Mouse (Mus musculus) urinary bladder, postnatal 36 days (tissue): ENCODE measurements around the gene Lonrf3.

Experiments
- DNase-seq, 2 experiments: peaks; one replicate each; pipeline ENCODE4 v3.0.0; 2022; ENCODE audit warnings: low spot score in 2 of 2, mixed read lengths in 1 of 2

The Lonrf3 gene

GRCm38 (mm10) chrX:36328271-36329039, at the start of gene Lonrf3:
Gene Lonrf3 (plus strand): TSS chrX:36328353.
- peak; percentile 29 to 70 for DNase-seq

- no peak for DNase-seq
Observed at GRCm38 (mm10) chrX:36278750-36279149, 49.4 kb upstream of the Lonrf3 start.

- DNase-seq = no peak
Observed at GRCm38 (mm10) chrX:36311420-36311819, 16.7 kb upstream of the Lonrf3 start.

GRCm38 (mm10) chrX:36327491-36328255, 480 bp upstream of the Lonrf3 start:
- DNase-seq = peak; percentile 1 to 13

- peak in 1 of 2 experiments; percentile 10 for DNase-seq
Observed at GRCm38 (mm10) chrX:36329040-36329649, 992 bp downstream of the Lonrf3 start.

- DNase-seq = peak; percentile 35 to 60
Observed at GRCm38 (mm10) chrX:36329849-36330411, 1.8 kb downstream of the Lonrf3 start.

- peak in 1 of 2 experiments; percentile 3 for DNase-seq
Observed at GRCm38 (mm10) chrX:36352446-36352845, 24.3 kb downstream of the Lonrf3 start.

- DNase-seq = no peak
Observed at GRCm38 (mm10) chrX:36385340-36385739, 57.2 kb downstream of the Lonrf3 start.

GRCm38 (mm10) chrX:36389971-36390370, 61.8 kb downstream of the Lonrf3 start:
- DNase-seq = no peak

GRCm38 (mm10) chrX:36390503-36390902, 62.4 kb downstream of the Lonrf3 start:
- no peak for DNase-seq

GRCm38 (mm10) chrX:36392672-36393071, 64.5 kb downstream of the Lonrf3 start:
- DNase-seq = no peak

- DNase-seq = no peak
Observed at GRCm38 (mm10) chrX:36393279-36393678, 65.1 kb downstream of the Lonrf3 start.

GRCm38 (mm10) chrX:36400980-36401379, 72.8 kb downstream of the Lonrf3 start, which contains the start of gene Gm6268:
Gene Gm6268 (plus strand): TSS chrX:36401280.
- DNase-seq = no peak

GRCm38 (mm10) chrX:36402316-36402715, 74.2 kb downstream of the Lonrf3 start:
- DNase-seq = no peak
